Mouse (Mus musculus): ENCODE results near the gene Snd1. TPM values are rescaled to one million over a fixed set of nuclear protein-coding genes. Genes with fewer than 3 reads are reported as not detected.

Gene Snd1
- total RNA-seq, 2 experiments from 2014 or later: 45.0 to 49.8 TPM

DNA sequence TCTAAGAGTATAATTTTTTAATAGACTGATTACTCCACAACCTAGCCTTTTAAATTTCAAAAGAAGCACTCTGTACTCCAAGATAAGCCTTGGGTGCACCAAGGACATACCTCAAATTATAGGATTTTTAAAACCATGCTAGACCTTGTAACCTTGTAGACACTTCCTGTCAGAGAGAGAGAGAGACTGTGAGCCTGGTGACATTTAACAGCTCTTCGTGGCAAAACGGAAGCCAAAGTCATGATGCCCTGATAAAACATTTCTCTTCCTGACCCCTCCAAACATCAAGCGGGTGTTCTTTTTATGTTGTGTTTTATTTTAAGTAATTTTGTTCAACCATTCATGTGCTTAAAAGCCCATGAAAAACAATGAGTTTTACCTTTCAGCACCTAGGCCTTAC is 316.9 kb downstream of the Snd1 start:
- no peak for DNase-seq (ENCODE audit: low spot score)

GRCm38 (mm10) chr6:28795380-28795779 is 320.4 kb downstream of the Snd1 start:
- no peak for DNase-seq (ENCODE audit: low spot score)

DNA sequence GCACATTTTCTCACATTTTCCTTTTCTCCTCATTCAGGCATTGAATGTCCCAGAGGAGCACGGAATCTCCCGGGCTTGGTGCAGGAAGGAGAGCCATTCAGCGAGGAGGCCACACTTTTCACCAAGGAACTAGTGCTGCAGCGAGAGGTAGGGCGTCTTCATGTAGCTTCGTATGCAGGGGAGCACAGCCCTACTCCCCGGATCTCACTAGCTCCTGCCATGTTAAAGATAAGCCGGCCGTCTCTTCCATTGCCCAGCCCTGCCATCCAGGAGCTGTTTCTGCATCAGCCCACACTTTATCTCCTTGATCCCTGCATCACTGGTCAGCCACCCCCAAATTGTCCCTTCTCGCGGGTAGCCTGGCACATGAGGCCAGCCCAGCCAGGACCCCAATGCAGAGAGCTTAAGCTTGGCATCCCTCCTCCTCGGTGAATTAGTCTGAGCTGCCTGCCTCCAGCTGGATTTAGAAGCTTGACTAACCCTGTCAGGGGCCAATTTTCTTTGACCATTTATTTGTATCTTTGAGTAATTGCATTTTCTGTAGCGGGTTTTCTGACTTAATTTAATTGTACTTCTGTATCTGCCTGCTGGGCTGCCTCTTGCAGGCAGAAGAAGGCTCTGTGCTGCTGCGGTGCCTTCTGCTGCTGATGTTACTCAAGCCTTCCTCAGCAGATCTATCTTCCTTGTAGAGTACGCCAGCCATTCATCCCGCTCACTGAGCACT is 321.0 kb downstream of the Snd1 start:
- no peak for DNase-seq (ENCODE audit: low spot score)

DNA sequence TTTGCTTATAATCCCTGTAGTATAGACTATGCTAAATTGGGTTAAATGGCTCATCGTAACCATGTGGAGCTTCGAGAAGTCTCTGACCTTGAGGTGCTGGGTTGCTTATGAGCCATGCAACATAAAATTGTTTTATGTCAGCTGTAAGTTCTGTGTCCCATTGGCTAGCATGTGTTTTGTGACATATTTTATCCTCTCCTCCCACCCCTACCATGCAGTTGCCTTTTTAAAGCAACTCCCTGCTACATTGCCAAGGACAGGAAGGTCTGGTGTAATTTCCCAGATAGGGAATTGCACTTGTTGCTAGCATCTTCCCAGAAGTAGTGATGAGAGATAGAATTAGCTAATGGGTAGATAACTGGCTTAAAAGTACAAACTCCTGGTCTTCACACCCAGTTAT is 324.9 kb downstream of the Snd1 start:
- DNase-seq (ENCODE audit: low spot score): no peak

DNA sequence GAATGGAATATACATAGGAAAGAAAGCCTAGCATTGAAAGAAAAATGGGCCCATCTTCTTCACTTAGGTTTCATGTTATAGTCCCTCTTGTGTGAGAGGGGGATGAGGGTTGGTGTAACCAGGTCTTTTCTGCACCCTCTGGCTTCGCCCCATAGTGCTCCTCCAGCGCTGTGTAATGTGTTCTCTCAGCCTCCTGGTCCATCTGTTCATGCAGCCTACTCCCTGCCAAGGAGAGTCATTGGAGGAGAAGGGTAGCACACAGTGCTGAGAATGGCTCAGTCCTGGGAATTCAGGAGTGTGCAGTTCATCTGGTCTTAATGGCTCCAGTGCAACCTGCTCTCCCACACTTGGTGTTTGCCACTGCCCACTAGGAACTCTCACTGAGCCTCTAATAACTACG is 326.0 kb downstream of the Snd1 start:
- no peak for DNase-seq (ENCODE audit: low spot score)

DNA sequence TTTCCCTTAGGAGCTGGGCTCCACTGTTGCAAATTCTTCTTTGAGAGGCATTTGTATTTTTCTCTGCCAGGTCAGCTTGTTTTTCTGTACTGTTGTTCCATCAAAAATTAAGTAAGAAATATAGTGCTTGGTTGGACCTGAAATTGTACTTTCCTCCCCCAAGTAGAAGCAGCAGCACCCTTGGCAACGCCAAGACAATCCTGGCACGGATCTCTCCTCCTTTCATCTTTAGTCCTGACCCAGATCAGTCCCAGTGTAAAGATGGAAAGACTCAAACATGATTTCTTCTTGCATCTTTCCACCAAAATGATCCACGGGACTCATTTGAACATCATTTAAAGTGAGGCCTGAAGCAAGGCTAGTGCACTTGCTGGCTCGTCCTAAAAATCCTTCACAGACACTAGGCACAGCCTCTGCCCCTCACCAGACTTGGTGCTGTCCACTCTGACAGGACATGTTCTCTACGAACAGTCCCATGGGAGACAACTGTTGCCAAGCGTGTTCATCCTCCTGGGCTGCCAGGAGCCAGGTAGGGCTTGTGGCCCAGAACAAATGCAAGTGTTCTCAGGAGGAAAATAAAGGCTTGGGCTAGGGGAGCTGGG is 328.8 kb downstream of the Snd1 start:
- DNase-seq (ENCODE audit: low spot score): no peak

- DNase-seq (ENCODE audit: low spot score): no peak
These were observed 329.8 kb downstream of the Snd1 start for GRCm38 (mm10) chr6:28804751-28805150.

DNA sequence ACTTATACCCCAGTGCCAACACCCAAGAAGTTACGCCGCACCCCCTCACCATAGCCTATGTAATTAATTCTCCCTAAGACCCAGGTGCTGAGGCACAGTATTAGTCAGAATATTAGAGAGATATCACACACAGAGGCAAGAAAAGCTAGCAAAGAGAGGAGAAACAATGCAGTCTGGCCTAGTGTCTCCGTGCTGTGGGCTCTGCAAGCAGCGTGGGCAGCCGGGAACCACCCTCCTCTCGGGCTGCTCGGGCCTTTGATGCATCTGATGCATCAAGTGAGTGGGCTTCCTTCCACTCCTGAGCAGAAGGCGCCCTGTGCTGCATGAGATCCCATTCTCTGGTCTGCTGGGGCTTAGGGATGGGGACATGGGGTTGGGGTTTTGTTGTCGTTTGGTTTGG is 338.1 kb downstream of the Snd1 start:
- no peak for DNase-seq (ENCODE audit: low spot score)

DNA sequence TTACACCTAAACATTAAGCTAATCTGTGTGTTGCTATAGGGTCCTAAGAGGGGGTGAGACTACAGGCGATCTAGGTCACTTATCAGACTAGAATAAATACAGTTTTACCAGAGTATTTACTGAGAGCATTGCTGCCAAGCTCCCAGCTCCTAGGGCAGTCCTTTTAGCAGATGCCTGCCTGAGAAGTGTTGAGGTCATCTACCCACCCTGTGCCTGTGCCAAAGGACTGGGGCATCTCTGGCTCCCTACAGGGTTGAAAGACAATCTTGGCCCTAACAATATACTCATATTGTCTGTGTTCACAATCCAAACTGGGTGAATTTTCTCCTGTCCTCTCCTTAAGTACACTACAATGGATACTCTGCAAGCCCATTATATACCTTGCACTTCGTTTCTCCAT is 340.0 kb downstream of the Snd1 start:
- DNase-seq (ENCODE audit: low spot score): no peak

DNA sequence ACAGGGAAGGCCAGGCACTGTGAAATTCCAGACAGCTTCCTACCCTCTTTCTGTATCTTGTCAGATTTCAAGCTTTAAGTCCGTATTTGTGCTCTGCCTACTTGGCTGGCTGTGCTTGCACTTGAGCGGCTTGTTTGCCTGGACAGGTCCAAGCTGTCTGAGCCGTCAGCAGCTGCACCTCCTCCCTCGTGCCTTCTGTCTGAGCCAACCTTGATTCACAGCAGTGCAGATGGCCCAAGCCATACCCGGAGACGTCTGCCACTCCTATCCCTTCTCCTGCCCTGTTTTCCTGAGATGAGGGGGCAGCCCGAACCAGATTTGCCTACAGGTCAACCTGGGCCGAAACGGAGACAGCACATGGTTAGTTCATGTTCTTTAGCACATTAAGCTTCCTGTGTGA is 342.1 kb downstream of the Snd1 start:
- no peak for DNase-seq (ENCODE audit: low spot score)

- DNase-seq (ENCODE audit: low spot score): peak; percentile 9
These were observed 344.8 kb downstream of the Snd1 start for GRCm38 (mm10) chr6:28819509-28820358.

GRCm38 (mm10) chr6:28822296-28822695 is 347.4 kb downstream of the Snd1 start:
- DNase-seq (ENCODE audit: low spot score): no peak

DNA sequence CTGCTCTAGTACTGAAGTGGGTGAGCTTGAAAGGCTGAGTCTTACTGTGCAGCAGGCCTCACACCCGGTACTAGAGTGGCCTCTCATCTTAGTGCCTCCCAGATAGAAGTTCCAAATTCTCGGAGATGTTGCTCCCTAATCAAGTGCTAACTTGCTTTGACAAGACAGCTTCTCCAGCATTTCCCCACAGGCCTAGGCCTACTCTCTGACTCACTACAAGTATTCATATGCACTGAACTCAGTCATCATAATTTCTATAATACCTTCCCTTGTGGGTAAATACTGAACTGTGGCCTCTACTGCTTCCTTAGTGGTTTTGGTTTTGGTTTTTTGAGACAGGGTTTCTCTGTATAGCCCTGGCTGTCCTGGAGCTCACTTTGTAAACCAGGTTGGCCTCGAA is 348.4 kb downstream of the Snd1 start:
- no peak for DNase-seq (ENCODE audit: low spot score)

DNA sequence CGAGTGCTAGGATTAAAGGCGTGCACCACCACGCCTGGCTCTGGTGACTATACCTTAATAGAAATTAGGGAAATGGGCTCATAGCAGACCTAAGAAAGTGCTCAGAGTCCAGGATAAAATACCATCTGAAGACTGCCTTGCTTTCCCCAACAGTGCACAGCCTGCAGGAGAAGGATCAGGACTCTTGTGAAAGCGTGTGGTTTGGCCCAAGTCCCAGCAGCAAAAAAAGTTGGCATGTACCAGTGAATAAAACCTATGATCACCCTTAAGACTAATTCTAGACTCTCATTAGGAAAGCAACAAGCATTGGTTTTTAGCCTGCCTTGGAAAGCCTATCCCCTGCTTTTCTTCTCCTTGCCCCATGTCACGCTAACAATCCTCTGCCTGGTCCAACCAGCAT is 348.9 kb downstream of the Snd1 start:
- DNase-seq (ENCODE audit: low spot score): peak; percentile 32

DNA sequence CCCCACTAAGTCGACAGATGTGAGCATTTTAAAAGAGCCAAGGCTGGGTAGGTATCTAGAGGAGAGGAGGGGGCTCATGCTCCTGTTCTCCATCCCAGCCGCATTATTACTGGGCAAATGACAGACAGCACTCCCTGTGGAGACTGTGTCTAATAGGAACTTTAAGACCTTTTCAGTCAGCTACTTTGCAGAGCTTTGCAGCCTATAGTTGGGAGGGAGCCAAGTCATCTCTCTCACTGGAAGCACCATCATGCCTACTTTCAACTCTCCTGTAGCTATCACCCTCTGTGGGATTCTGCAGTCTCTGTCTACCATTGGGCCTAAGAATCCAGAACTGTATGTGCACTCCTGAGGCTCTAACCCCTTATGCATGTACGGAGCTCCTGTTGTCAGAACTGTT is 351.0 kb downstream of the Snd1 start:
- no peak for DNase-seq (ENCODE audit: low spot score)

DNA sequence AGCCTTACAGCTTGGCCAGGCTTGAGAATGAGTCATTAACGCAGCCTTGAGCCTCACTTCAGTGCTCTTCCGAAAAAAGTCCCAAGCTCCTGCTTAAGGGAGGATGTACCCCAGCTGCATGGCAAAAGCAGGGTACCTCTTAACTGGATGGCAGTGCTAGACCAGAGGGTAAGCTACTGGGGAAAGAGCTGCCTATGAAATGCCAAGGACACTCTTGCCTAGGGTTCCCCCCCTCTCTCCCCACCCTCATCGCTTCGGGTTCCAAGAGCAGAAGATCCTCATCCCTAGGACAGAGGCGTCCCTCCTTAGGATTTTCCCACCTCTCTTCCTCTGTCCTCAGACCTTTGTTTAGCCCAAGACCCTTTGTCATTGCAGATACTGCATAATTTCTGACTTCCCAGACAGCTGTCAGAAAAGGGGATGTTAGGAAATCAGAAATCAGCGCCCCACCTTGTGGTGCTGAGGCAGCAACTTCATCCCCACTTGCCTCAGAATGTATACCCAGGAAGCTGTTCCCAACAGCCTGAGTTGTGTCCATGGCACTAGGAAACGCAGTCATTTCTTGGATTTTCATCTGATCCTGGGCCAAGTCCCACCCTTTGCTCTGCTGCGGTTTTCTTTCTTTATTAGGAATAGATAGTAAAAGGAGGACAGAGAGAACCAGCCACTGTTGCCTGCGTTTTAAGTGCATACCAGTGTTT is 351.9 kb downstream of the Snd1 start:
- DNase-seq (ENCODE audit: low spot score): no peak

- no peak for DNase-seq (ENCODE audit: low spot score)
These were observed 352.6 kb downstream of the Snd1 start for GRCm38 (mm10) chr6:28827565-28827964.

DNA sequence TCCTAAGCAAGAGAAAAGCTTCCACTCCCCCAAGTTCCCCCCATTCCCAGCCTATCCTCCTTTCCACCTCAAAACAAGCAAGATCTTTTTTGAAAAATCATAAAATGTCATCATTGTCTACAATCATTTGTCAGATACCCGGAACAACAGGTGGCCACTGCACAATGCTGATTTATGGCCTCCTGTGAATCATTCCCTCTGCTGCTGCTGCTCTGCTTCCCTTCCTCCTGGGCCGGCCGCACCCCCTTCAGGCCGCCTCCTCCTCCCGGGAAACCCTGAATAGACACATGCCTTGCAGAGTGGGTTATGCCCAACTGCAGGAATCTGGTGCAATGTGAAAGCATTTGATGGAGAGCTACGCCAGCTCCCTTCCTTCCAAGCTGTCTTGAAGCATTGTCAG is 353.7 kb downstream of the Snd1 start:
- DNase-seq (ENCODE audit: low spot score): no peak

- no peak for DNase-seq (ENCODE audit: low spot score)
These were observed 355.4 kb downstream of the Snd1 start for GRCm38 (mm10) chr6:28830306-28830705.

GRCm38 (mm10) chr6:28831011-28831853 is 356.3 kb downstream of the Snd1 start, which contains the start of gene Lrrc4:
Lrrc4 (minus strand) TSS chr6:28831747.
- no peak for DNase-seq (ENCODE audit: low spot score)
